Mouse (Mus musculus): ENCODE measurements at regions not wholly inside any gene's neighbourhood (a gene's known extent, or its start where the extent isn't known, plus 50 kb on each side); places are given as distances from the start of the nearest gene placed in this dataset.
A peak's percentile ranks its signal among the peaks of the same experiment; 100 is the strongest.

- no peak for ATAC-seq (ENCODE audit: insufficient read depth, low FRiP score)
- WGBS = 61% methylated on average over 4 of the region's 4 CpGs
- Histone ChIP-seq H3K9ac (ENCODE audit: low read length) (no peak overlapping the region), H3K4me2 (ENCODE audit: low read depth, low read length) (no peak overlapping the region), H3K4me3 (replicated peaks; ENCODE audit: low read length) (no peak overlapping the region), H3K4me1 (ENCODE audit: control insufficient read depth, insufficient read depth, low read length) (no peaks in the 10 kb centered on the region), H3K36me3 (ENCODE audit: control insufficient read depth, insufficient read depth, low read length) (no peaks in the 10 kb centered on the region), H3K27me3 (ENCODE audit: control insufficient read depth, insufficient read depth, low read length) (no peaks in the 10 kb centered on the region), H3K27ac (ENCODE audit: low read length) (no peak overlapping the region), H3K9me3 (replicated peaks; ENCODE audit: control insufficient read depth, low read length) (no peaks in the 10 kb centered on the region)
These were observed 818.8 kb upstream of the Car8 start for GRCm38 (mm10) chr4:9057676-9058075.

GRCm38 (mm10) chr4:9057113-9057512 lies 818.3 kb upstream of the Car8 start:
- 81% methylated on average over 7 of the region's 7 CpGs for WGBS
- no peak for ATAC-seq (ENCODE audit: insufficient read depth, low FRiP score)
- Histone ChIP-seq H3K9ac (ENCODE audit: low read length) (no peak overlapping the region), H3K9me3 (replicated peaks; ENCODE audit: control insufficient read depth, low read length) (no peaks in the 10 kb centered on the region), H3K4me2 (ENCODE audit: low read depth, low read length) (no peak overlapping the region), H3K4me3 (replicated peaks; ENCODE audit: low read length) (no peak overlapping the region), H3K4me1 (ENCODE audit: control insufficient read depth, insufficient read depth, low read length) (no peaks in the 10 kb centered on the region), H3K27ac (ENCODE audit: low read length) (no peak overlapping the region), H3K27me3 (ENCODE audit: control insufficient read depth, insufficient read depth, low read length) (no peaks in the 10 kb centered on the region), H3K36me3 (ENCODE audit: control insufficient read depth, insufficient read depth, low read length) (no peaks in the 10 kb centered on the region)

GRCm38 (mm10) chr4:9055876-9056275 lies 817.0 kb upstream of the Car8 start:
- Histone ChIP-seq H3K36me3 (ENCODE audit: control insufficient read depth, insufficient read depth, low read length) (no peaks in the 10 kb centered on the region), H3K4me1 (ENCODE audit: control insufficient read depth, insufficient read depth, low read length) (no peaks in the 10 kb centered on the region), H3K9me3 (replicated peaks; ENCODE audit: control insufficient read depth, low read length) (no peaks in the 10 kb centered on the region), H3K4me2 (ENCODE audit: low read depth, low read length) (no peak overlapping the region), H3K27ac (ENCODE audit: low read length) (no peak overlapping the region), H3K27me3 (ENCODE audit: control insufficient read depth, insufficient read depth, low read length) (no peaks in the 10 kb centered on the region), H3K4me3 (replicated peaks; ENCODE audit: low read length) (no peak overlapping the region), H3K9ac (ENCODE audit: low read length) (no peak overlapping the region)
- no peak for ATAC-seq (ENCODE audit: insufficient read depth, low FRiP score)
- 60% methylated on average over 4 of the region's 4 CpGs for whole genome bisulfite sequencing

- no peaks in the 10 kb centered on the region for H3K4me1 ChIP-seq (ENCODE audit: control insufficient read depth, insufficient read depth, low read length)
- no peaks in the 10 kb centered on the region for H3K27me3 ChIP-seq (ENCODE audit: control insufficient read depth, insufficient read depth, low read length)
- no peak for ATAC-seq (ENCODE audit: insufficient read depth, low FRiP score)
- WGBS = 54% methylated on average over 9 of the region's 9 CpGs
- no peak overlapping the region for H3K27ac ChIP-seq (ENCODE audit: low read length)
- no peaks in the 10 kb centered on the region for H3K9me3 ChIP-seq (replicated peaks; ENCODE audit: control insufficient read depth, low read length)
- H3K4me2 ChIP-seq (ENCODE audit: low read depth, low read length) = no peak overlapping the region
- H3K4me3 ChIP-seq (replicated peaks; ENCODE audit: low read length) = no peak overlapping the region
- no peaks in the 10 kb centered on the region for H3K36me3 ChIP-seq (ENCODE audit: control insufficient read depth, insufficient read depth, low read length)
- no peak overlapping the region for H3K9ac ChIP-seq (ENCODE audit: low read length)
These were observed 816.5 kb upstream of the Car8 start for GRCm38 (mm10) chr4:9055266-9055820.

- WGBS = 95% methylated on average over 1 of the region's 1 CpGs
These were observed 810.0 kb upstream of the Car8 start for GRCm38 (mm10) chr4:9048817-9049216.

GRCm38 (mm10) chr4:9047151-9047550 lies 808.3 kb upstream of the Car8 start:
- Histone ChIP-seq H3K4me2 (ENCODE audit: low read depth, low read length) (no peak overlapping the region), H3K9me3 (replicated peaks; ENCODE audit: control insufficient read depth, low read length) (no peaks in the 10 kb centered on the region), H3K9ac (ENCODE audit: low read length) (no peak overlapping the region), H3K36me3 (ENCODE audit: control insufficient read depth, insufficient read depth, low read length) (no peaks in the 10 kb centered on the region), H3K4me1 (ENCODE audit: control insufficient read depth, insufficient read depth, low read length) (no peaks in the 10 kb centered on the region), H3K4me3 (replicated peaks; ENCODE audit: low read length) (no peak overlapping the region), H3K27me3 (ENCODE audit: control insufficient read depth, insufficient read depth, low read length) (no peaks in the 10 kb centered on the region), H3K27ac (ENCODE audit: low read length) (no peak overlapping the region)
- 49% methylated on average over 4 of the region's 4 CpGs for WGBS
- no peak for ATAC-seq (ENCODE audit: insufficient read depth, low FRiP score)

More at GRCm38 (mm10) chr4:9048817-9049216, 810.0 kb upstream of the Car8 start:
- no peaks in the 10 kb centered on the region for H3K27me3 ChIP-seq (ENCODE audit: control insufficient read depth, insufficient read depth, low read length)
- no peak for ATAC-seq (ENCODE audit: insufficient read depth, low FRiP score)
- H3K4me1 ChIP-seq (ENCODE audit: control insufficient read depth, insufficient read depth, low read length) = no peaks in the 10 kb centered on the region
- H3K4me3 ChIP-seq (replicated peaks; ENCODE audit: low read length) = no peak overlapping the region
- H3K9ac ChIP-seq (ENCODE audit: low read length) = no peak overlapping the region
- no peak overlapping the region for H3K27ac ChIP-seq (ENCODE audit: low read length)
- no peaks in the 10 kb centered on the region for H3K9me3 ChIP-seq (replicated peaks; ENCODE audit: control insufficient read depth, low read length)
- H3K36me3 ChIP-seq (ENCODE audit: control insufficient read depth, insufficient read depth, low read length) = no peaks in the 10 kb centered on the region
- H3K4me2 ChIP-seq (ENCODE audit: low read depth, low read length) = no peak overlapping the region

- H3K4me2 ChIP-seq (ENCODE audit: low read depth, low read length) = no peak overlapping the region
- H3K27me3 ChIP-seq (ENCODE audit: control insufficient read depth, insufficient read depth, low read length) = no peaks in the 10 kb centered on the region
- no peak overlapping the region for H3K9ac ChIP-seq (ENCODE audit: low read length)
- no peaks in the 10 kb centered on the region for H3K36me3 ChIP-seq (ENCODE audit: control insufficient read depth, insufficient read depth, low read length)
- H3K4me3 ChIP-seq (replicated peaks; ENCODE audit: low read length) = no peak overlapping the region
- 89% methylated on average over 14 of the region's 14 CpGs for WGBS
- no peak for ATAC-seq (ENCODE audit: insufficient read depth, low FRiP score)
- no peaks in the 10 kb centered on the region for H3K4me1 ChIP-seq (ENCODE audit: control insufficient read depth, insufficient read depth, low read length)
- no peaks in the 10 kb centered on the region for H3K9me3 ChIP-seq (replicated peaks; ENCODE audit: control insufficient read depth, low read length)
- H3K27ac ChIP-seq (ENCODE audit: low read length) = no peak overlapping the region
These were observed 807.6 kb upstream of the Car8 start for GRCm38 (mm10) chr4:9046436-9046835.

- Histone ChIP-seq H3K4me3 (replicated peaks; ENCODE audit: low read length) (no peak overlapping the region), H3K36me3 (ENCODE audit: control insufficient read depth, insufficient read depth, low read length) (no peaks in the 10 kb centered on the region), H3K27ac (ENCODE audit: low read length) (no peak overlapping the region), H3K4me1 (ENCODE audit: control insufficient read depth, insufficient read depth, low read length) (no peaks in the 10 kb centered on the region), H3K9ac (ENCODE audit: low read length) (no peak overlapping the region), H3K27me3 (ENCODE audit: control insufficient read depth, insufficient read depth, low read length) (no peaks in the 10 kb centered on the region), H3K4me2 (ENCODE audit: low read depth, low read length) (no peak overlapping the region), H3K9me3 (replicated peaks; ENCODE audit: control insufficient read depth, low read length) (no peaks in the 10 kb centered on the region)
- 82% methylated on average over 4 of the region's 4 CpGs for WGBS
- no peak for ATAC-seq (ENCODE audit: insufficient read depth, low FRiP score)
These were observed 807.2 kb upstream of the Car8 start for GRCm38 (mm10) chr4:9046030-9046429.

GRCm38 (mm10) chr4:9036005-9036404 lies 797.2 kb upstream of the Car8 start:
- no peak overlapping the region for H3K4me3 ChIP-seq (replicated peaks; ENCODE audit: low read length)
- no peaks in the 10 kb centered on the region for H3K36me3 ChIP-seq (ENCODE audit: control insufficient read depth, insufficient read depth, low read length)
- H3K27ac ChIP-seq (ENCODE audit: low read length) = no peak overlapping the region
- H3K9me3 ChIP-seq (replicated peaks; ENCODE audit: control insufficient read depth, low read length) = no peaks in the 10 kb centered on the region
- no peak overlapping the region for H3K9ac ChIP-seq (ENCODE audit: low read length)
- WGBS = 70% methylated on average over 4 of the region's 4 CpGs
- H3K4me1 ChIP-seq (ENCODE audit: control insufficient read depth, insufficient read depth, low read length) = no peaks in the 10 kb centered on the region
- no peaks in the 10 kb centered on the region for H3K27me3 ChIP-seq (ENCODE audit: control insufficient read depth, insufficient read depth, low read length)
- ATAC-seq (ENCODE audit: insufficient read depth, low FRiP score) = no peak
- H3K4me2 ChIP-seq (ENCODE audit: low read depth, low read length) = no peak overlapping the region

- Histone ChIP-seq H3K4me1 (ENCODE audit: control insufficient read depth, insufficient read depth, low read length) (no peaks in the 10 kb centered on the region), H3K4me3 (replicated peaks; ENCODE audit: low read length) (no peak overlapping the region), H3K36me3 (ENCODE audit: control insufficient read depth, insufficient read depth, low read length) (no peaks in the 10 kb centered on the region), H3K9ac (ENCODE audit: low read length) (0 out of 2 replicates have a peak overlapping the region, but pooled peaks have one; percentile 4), H3K27ac (ENCODE audit: low read length) (no peak overlapping the region), H3K4me2 (ENCODE audit: low read depth, low read length) (no peak overlapping the region), H3K9me3 (replicated peaks; ENCODE audit: control insufficient read depth, low read length) (no peaks in the 10 kb centered on the region), H3K27me3 (ENCODE audit: control insufficient read depth, insufficient read depth, low read length) (no peaks in the 10 kb centered on the region)
- WGBS = 61% methylated on average over 4 of the region's 4 CpGs
- no peak for ATAC-seq (ENCODE audit: insufficient read depth, low FRiP score)
These were observed 796.5 kb upstream of the Car8 start for GRCm38 (mm10) chr4:9035350-9035749.

All from stomach, embryonic 16.5 days (tissue).